ENCODE assay signal across 19 mouse cellular contexts in the genomic region with DNA sequence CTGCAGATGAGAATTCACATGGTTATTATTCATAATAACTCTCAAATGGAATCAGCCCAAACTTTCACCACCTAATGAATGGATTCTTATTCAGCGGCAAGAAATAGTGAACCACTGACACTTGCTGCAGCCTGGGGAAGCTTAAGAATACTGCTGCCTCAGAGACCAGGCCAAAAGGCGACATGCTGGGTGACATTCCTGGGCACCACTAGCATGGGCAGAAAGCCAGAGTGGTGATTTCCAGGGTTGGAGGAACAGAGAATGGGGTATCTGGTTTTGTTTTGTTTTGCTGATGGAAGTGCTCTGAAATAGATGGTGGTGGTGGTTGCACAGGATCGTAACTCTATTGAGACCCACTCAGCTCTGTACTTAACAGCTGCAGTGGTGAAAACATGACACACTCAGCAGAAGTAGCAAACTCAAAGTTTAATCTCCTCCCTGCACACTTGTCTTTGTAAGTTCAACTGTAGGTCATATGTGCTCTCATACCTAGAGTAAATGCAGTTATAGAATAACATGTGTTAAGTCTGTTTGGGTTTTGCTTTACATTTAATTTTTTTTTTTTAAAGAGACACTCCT. TPM values are rescaled to one million over a fixed set of nuclear protein-coding genes. Genes with fewer than 3 reads are reported as not detected.
A peak's percentile ranks its signal among the peaks of the same experiment; 100 is the strongest.
DNase-seq lines count a peak whose midpoint lies in the region; ATAC-seq lines count a peak whose summit lies in the region.
"Had no signal": no experiment of that assay in that cellular context is flagged by ENCODE, and none has a peak within 500 bp of the region (broad histone marks: within the 10 kb centered on the region; RNA-seq: fewer than 3 reads in every experiment).

No protein-coding gene starts in this region.

- DNase-seq in heart, adult 11 months: peak; percentile 61
- DNase-seq in heart, postnatal 25 days (ENCODE audit: low spot score): no peak
- peak; percentile 28 for DNase-seq in midbrain, embryonic 11.5 days (ENCODE audit: low spot score, missing footprints)
- peak; percentile 72 to 74 for DNase-seq in cerebellum, adult 18-20 months
- peak; percentile 79 to 86 for DNase-seq in cerebellum, postnatal 25 days
- no peak for DNase-seq in layer of hippocampus, adult 18-20 months (ENCODE audit: low spot score in 2 of 2)
- DNase-seq: forebrain, postnatal 0 days; gastrocnemius, postnatal 10 days; lung, embryonic 14.5 days; retina, postnatal 1 day; thymus, postnatal 25 days had no signal

- H3K36me3 ChIP-seq in midbrain, embryonic 11.5 days (ENCODE audit: control insufficient read depth, insufficient read depth, low read length): no peaks in the 10 kb centered on the region
- H3K36me3 ChIP-seq in midbrain, embryonic 16.5 days (ENCODE audit: control insufficient read depth, insufficient read depth, low read length): no peaks in the 10 kb centered on the region
- H3K36me3 ChIP-seq: neural tube, embryonic 15.5 days had no signal

- no peak overlapping the region for H3K4me3 ChIP-seq in midbrain, embryonic 11.5 days (ENCODE audit: low read depth, low read length)
- H3K4me3 ChIP-seq in midbrain, embryonic 16.5 days (ENCODE audit: low read depth, low read length): no peak overlapping the region
- H3K4me3 ChIP-seq: megakaryocyte, embryonic 14.5 days; neural tube, embryonic 15.5 days had no signal

- no peaks in the 10 kb centered on the region for H3K9me3 ChIP-seq in midbrain, embryonic 11.5 days (ENCODE audit: control insufficient read depth, low read length)
- H3K9me3 ChIP-seq in midbrain, embryonic 16.5 days (replicated peaks; ENCODE audit: control insufficient read depth, low read length, poor library complexity, severe bottlenecking): no peaks in the 10 kb centered on the region
- H3K9me3 ChIP-seq: megakaryocyte, embryonic 14.5 days; neural tube, embryonic 15.5 days had no signal

- H3K9ac ChIP-seq in midbrain, embryonic 11.5 days (ENCODE audit: low read length): no peak overlapping the region
- H3K9ac ChIP-seq in midbrain, embryonic 16.5 days (ENCODE audit: low read depth, low read length): no peak overlapping the region
- H3K9ac ChIP-seq: forebrain, postnatal 0 days; lung, embryonic 14.5 days; neural tube, embryonic 15.5 days had no signal

- H3K27me3 ChIP-seq in midbrain, embryonic 11.5 days (ENCODE audit: control insufficient read depth, insufficient read depth, low read length): no peaks in the 10 kb centered on the region
- H3K27me3 ChIP-seq in midbrain, embryonic 16.5 days (ENCODE audit: control insufficient read depth, insufficient read depth, low read depth, low read length): no peaks in the 10 kb centered on the region
- H3K27me3 ChIP-seq: neural tube, embryonic 15.5 days had no signal

- no peak for ATAC-seq in midbrain, embryonic 11.5 days (ENCODE audit: low FRiP score)
- ATAC-seq in midbrain, embryonic 16.5 days: no peak
- ATAC-seq: CD4-positive, CD25-positive, alpha-beta regulatory T cell, adult 4 months; forebrain, postnatal 0 days had no signal

- H3K4me1 ChIP-seq in midbrain, embryonic 11.5 days (ENCODE audit: control insufficient read depth, insufficient read depth, low read length): no peaks in the 10 kb centered on the region
- no peaks in the 10 kb centered on the region for H3K4me1 ChIP-seq in midbrain, embryonic 16.5 days (ENCODE audit: control insufficient read depth, insufficient read depth, low read length)
- H3K4me1 ChIP-seq: megakaryocyte, embryonic 14.5 days had no signal

- no peak overlapping the region for H3K27ac ChIP-seq in midbrain, embryonic 11.5 days (ENCODE audit: low read depth, low read length)
- H3K27ac ChIP-seq in midbrain, embryonic 16.5 days (ENCODE audit: low read length): no peak overlapping the region
- H3K27ac ChIP-seq: neural tube, embryonic 15.5 days had no signal

- H3K4me2 ChIP-seq in midbrain, embryonic 11.5 days: no peak overlapping the region
- H3K4me2 ChIP-seq in midbrain, embryonic 16.5 days (ENCODE audit: low read length): no peak overlapping the region
- H3K4me2 ChIP-seq: lung, embryonic 14.5 days; neural tube, embryonic 15.5 days had no signal

- WGBS in midbrain, embryonic 11.5 days: 84% methylated on average over 3 of the region's 3 CpGs
- WGBS in midbrain, embryonic 16.5 days: 76% methylated on average over 3 of the region's 3 CpGs

- intact Hi-C loops in heart, postnatal 25 days (cut with DNase I): no loop called here

RNA-seq across cellular contexts. Expression of gene Pcx, which starts 38.1 kb away (rescaled TPM):
- total RNA-seq in heart, postnatal 25 days (2021): 10 to 100 TPM; 30.9 to 36.8 TPM
- 13.8 and 14.0 TPM in 2 replicates for polyA plus RNA-seq in midbrain, embryonic 11.5 days (2014; fragmentation: Nextera tagmentation; extraction: Ambion mirVana)
- 25.1 and 35.3 TPM in 2 replicates for polyA plus RNA-seq in midbrain, embryonic 16.5 days (2015; fragmentation: Nextera tagmentation; extraction: Ambion mirVana)
- 10 to 100 TPM; 66.2 to 67.1 TPM for total RNA-seq in layer of hippocampus, adult 18-20 months (2021)

RNA-seq across cellular contexts. Expression of gene 2010003K11Rik, which starts 50.0 kb away (rescaled TPM):
- total RNA-seq in heart, postnatal 25 days (2021): under 1 TPM in 1 of 2 experiments, not detected in 1; 0.22 TPM
- not detected in 2 replicates for polyA plus RNA-seq in midbrain, embryonic 11.5 days (2014; fragmentation: Nextera tagmentation; extraction: Ambion mirVana)
- not detected in 2 replicates for polyA plus RNA-seq in midbrain, embryonic 16.5 days (2015; fragmentation: Nextera tagmentation; extraction: Ambion mirVana)
- not detected for total RNA-seq in layer of hippocampus, adult 18-20 months (2021)
- total RNA-seq: forebrain, postnatal 0 days; gastrocnemius, postnatal 10 days; left cerebral cortex, postnatal 25 days; MEL had no signal
- polyA plus RNA-seq: CD4-positive, CD25-positive, alpha-beta regulatory T cell, adult 4 months; forebrain, postnatal 0 days; kidney, embryonic 14.5 days; lung, embryonic 14.5 days; spleen, adult 2 months had no signal

Comparison
In these comparisons a context has a peak if more than half of its experiments do, and no peak if none do; other contexts are left out.
1. DNase-seq: peak in heart, adult 11 months (single experiment), midbrain, embryonic 11.5 days (single experiment), cerebellum, adult 18-20 months (2 of 2) and cerebellum, postnatal 25 days (2 of 2); none in heart, postnatal 25 days (single experiment) and layer of hippocampus, adult 18-20 months (0 of 2).